Mouse (Mus musculus): Measurements from ENCODE around the gene Gdpd3. TPM values are rescaled to one million over a fixed set of nuclear protein-coding genes. Genes with fewer than 3 reads are reported as not detected.
"Not testable (repeated sequence)": the region's sequence is repeated elsewhere in the genome, so short reads cannot be mapped to it uniquely, and the experiment has no call there.

The Gdpd3 gene
- polyA plus RNA-seq, 1 experiment from 2014 or later = 1.2 TPM

GRCm38 (mm10) chr7:126779101-126779500 is 13.0 kb downstream of the Gdpd3 start:
- Histone ChIP-seq H3K4me1 (ENCODE audit: control insufficient read depth, insufficient read depth, low read length) (peaks cover 32% of the 10 kb centered on the region), H3K36me3 (ENCODE audit: control insufficient read depth, insufficient read depth, low read length) (peaks cover 27% of the 10 kb centered on the region; the same call in 1 of the 2 replicates)
- not testable (repeated sequence) for DNase-seq (ENCODE audit: low spot score); H3K27ac ChIP-seq (ENCODE audit: low read depth, low read length); H3K9me3 ChIP-seq (replicated peaks; ENCODE audit: control insufficient read depth, low read length); H3K27me3 ChIP-seq (replicated peaks; ENCODE audit: control insufficient read depth, insufficient read depth, low read length); H3K4me3 ChIP-seq (ENCODE audit: low read depth, low read length); ATAC-seq; H3K4me2 ChIP-seq (ENCODE audit: low read length); H3K9ac ChIP-seq (ENCODE audit: low read length)
- 91% methylated on average over 7 of the region's 7 CpGs for WGBS

GRCm38 (mm10) chr7:126779983-126780970 is 14.1 kb downstream of the Gdpd3 start:
- Histone ChIP-seq H3K27me3 (replicated peaks; ENCODE audit: control insufficient read depth, insufficient read depth, low read length) (no peaks in the 10 kb centered on the region), H3K27ac (ENCODE audit: low read depth, low read length) (peak overlapping the region; percentile 75), H3K4me1 (ENCODE audit: control insufficient read depth, insufficient read depth, low read length) (peaks cover 32% of the 10 kb centered on the region), H3K4me3 (ENCODE audit: low read depth, low read length) (peak overlapping the region; percentile 40), H3K9ac (ENCODE audit: low read length) (peak overlapping the region; percentile 66), H3K36me3 (ENCODE audit: control insufficient read depth, insufficient read depth, low read length) (peaks cover 34% of the 10 kb centered on the region), H3K9me3 (replicated peaks; ENCODE audit: control insufficient read depth, low read length) (no peaks in the 10 kb centered on the region), H3K4me2 (ENCODE audit: low read length) (peak overlapping the region; percentile 88)
- ATAC-seq = peak; percentile 79
- 0% methylated on average over 21 of the region's 21 CpGs for WGBS
- peak; percentile 97 for DNase-seq (ENCODE audit: low spot score)

- peak within 1 kb of the TSS; percentile 66 for H3K9ac ChIP-seq (ENCODE audit: low read length)
- H3K4me2 ChIP-seq (ENCODE audit: low read length) = peak within 1 kb of the TSS; percentile 88
- peaks cover 30% of the 10 kb centered on the region for H3K4me1 ChIP-seq (ENCODE audit: control insufficient read depth, insufficient read depth, low read length)
- no peaks in the 10 kb centered on the region for H3K27me3 ChIP-seq (replicated peaks; ENCODE audit: control insufficient read depth, insufficient read depth, low read length)
- H3K4me3 ChIP-seq (ENCODE audit: low read depth, low read length) = peak within 1 kb of the TSS; percentile 40
- no peaks in the 10 kb centered on the region for H3K9me3 ChIP-seq (replicated peaks; ENCODE audit: control insufficient read depth, low read length)
- H3K36me3 ChIP-seq (ENCODE audit: control insufficient read depth, insufficient read depth, low read length) = peaks cover 36% of the 10 kb centered on the region
- ATAC-seq (no peak), DNase-seq (ENCODE audit: low spot score) (no peak)
- H3K27ac ChIP-seq (ENCODE audit: low read depth, low read length) = peak within 1 kb of the TSS; percentile 75
- WGBS = 7% methylated on average over 22 of the region's 22 CpGs
Measured at GRCm38 (mm10) chr7:126780971-126781635, 15.0 kb downstream of the Gdpd3 start, which contains the start of gene Tbx6. Tbx6 (plus strand) TSS chr7:126781483.

- WGBS = 45% methylated on average over 11 of the region's 11 CpGs
- H3K27ac ChIP-seq (ENCODE audit: low read depth, low read length) = no peak overlapping the region
Measured at GRCm38 (mm10) chr7:126781661-126782370, 15.7 kb downstream of the Gdpd3 start.

GRCm38 (mm10) chr7:126782693-126783092 is 16.6 kb downstream of the Gdpd3 start:
- ATAC-seq (no peak), DNase-seq (ENCODE audit: low spot score) (no peak)
- peaks cover 52% of the 10 kb centered on the region for H3K36me3 ChIP-seq (ENCODE audit: control insufficient read depth, insufficient read depth, low read length)
- no peak overlapping the region for H3K4me3 ChIP-seq (ENCODE audit: low read depth, low read length)
- no peaks in the 10 kb centered on the region for H3K9me3 ChIP-seq (replicated peaks; ENCODE audit: control insufficient read depth, low read length)
- no peaks in the 10 kb centered on the region for H3K27me3 ChIP-seq (replicated peaks; ENCODE audit: control insufficient read depth, insufficient read depth, low read length)
- no peak overlapping the region for H3K4me2 ChIP-seq (ENCODE audit: low read length)
- no peak overlapping the region for H3K27ac ChIP-seq (ENCODE audit: low read depth, low read length)
- H3K4me1 ChIP-seq (ENCODE audit: control insufficient read depth, insufficient read depth, low read length) = peaks cover 21% of the 10 kb centered on the region
- 87% methylated on average over 13 of the region's 13 CpGs for WGBS
- no peak overlapping the region for H3K9ac ChIP-seq (ENCODE audit: low read length)

More at GRCm38 (mm10) chr7:126781661-126782370, 15.7 kb downstream of the Gdpd3 start:
- Histone ChIP-seq H3K4me3 (ENCODE audit: low read depth, low read length) (peak overlapping the region; percentile 40; the same call in 1 of the 2 replicates), H3K4me1 (ENCODE audit: control insufficient read depth, insufficient read depth, low read length) (peaks cover 26% of the 10 kb centered on the region), H3K36me3 (ENCODE audit: control insufficient read depth, insufficient read depth, low read length) (peaks cover 44% of the 10 kb centered on the region), H3K9ac (ENCODE audit: low read length) (peak overlapping the region; percentile 66), H3K4me2 (ENCODE audit: low read length) (no peak overlapping the region), H3K9me3 (replicated peaks; ENCODE audit: control insufficient read depth, low read length) (no peaks in the 10 kb centered on the region), H3K27me3 (replicated peaks; ENCODE audit: control insufficient read depth, insufficient read depth, low read length) (no peaks in the 10 kb centered on the region)
- no peak for DNase-seq (ENCODE audit: low spot score)
- no peak for ATAC-seq

GRCm38 (mm10) chr7:126784469-126784868 is 18.3 kb downstream of the Gdpd3 start:
- 94% methylated on average over 7 of the region's 7 CpGs for WGBS
- no peak overlapping the region for H3K9ac ChIP-seq (ENCODE audit: low read length)
- peaks cover 14% of the 10 kb centered on the region; the same call in 1 of the 2 replicates for H3K4me1 ChIP-seq (ENCODE audit: control insufficient read depth, insufficient read depth, low read length)
- no peak overlapping the region for H3K4me2 ChIP-seq (ENCODE audit: low read length)
- no peak for DNase-seq (ENCODE audit: low spot score)
- H3K27me3 ChIP-seq (replicated peaks; ENCODE audit: control insufficient read depth, insufficient read depth, low read length) = no peaks in the 10 kb centered on the region
- H3K36me3 ChIP-seq (ENCODE audit: control insufficient read depth, insufficient read depth, low read length) = peaks cover 61% of the 10 kb centered on the region
- ATAC-seq = no peak
- no peaks in the 10 kb centered on the region for H3K9me3 ChIP-seq (replicated peaks; ENCODE audit: control insufficient read depth, low read length)
- H3K27ac ChIP-seq (ENCODE audit: low read depth, low read length) = no peak overlapping the region
- no peak overlapping the region for H3K4me3 ChIP-seq (ENCODE audit: low read depth, low read length)

GRCm38 (mm10) chr7:126785056-126785455 is 18.9 kb downstream of the Gdpd3 start:
- WGBS = 96% methylated on average over 4 of the region's 4 CpGs
- Histone ChIP-seq H3K27ac (ENCODE audit: low read depth, low read length) (no peak overlapping the region), H3K4me2 (ENCODE audit: low read length) (no peak overlapping the region), H3K9ac (ENCODE audit: low read length) (no peak overlapping the region), H3K4me1 (ENCODE audit: control insufficient read depth, insufficient read depth, low read length) (peaks cover 11% of the 10 kb centered on the region; the same call in 1 of the 2 replicates), H3K27me3 (replicated peaks; ENCODE audit: control insufficient read depth, insufficient read depth, low read length) (no peaks in the 10 kb centered on the region), H3K36me3 (ENCODE audit: control insufficient read depth, insufficient read depth, low read length) (peaks cover 67% of the 10 kb centered on the region), H3K9me3 (replicated peaks; ENCODE audit: control insufficient read depth, low read length) (no peaks in the 10 kb centered on the region), H3K4me3 (ENCODE audit: low read depth, low read length) (no peak overlapping the region)
- DNase-seq (ENCODE audit: low spot score) = no peak
- ATAC-seq = no peak

- peaks cover 10% of the 10 kb centered on the region; the same call in 1 of the 2 replicates for H3K4me1 ChIP-seq (ENCODE audit: control insufficient read depth, insufficient read depth, low read length)
- peaks cover 67% of the 10 kb centered on the region for H3K36me3 ChIP-seq (ENCODE audit: control insufficient read depth, insufficient read depth, low read length)
- DNase-seq (ENCODE audit: low spot score) (no peak), ATAC-seq (no peak)
- no peaks in the 10 kb centered on the region for H3K9me3 ChIP-seq (replicated peaks; ENCODE audit: control insufficient read depth, low read length)
- H3K27ac ChIP-seq (ENCODE audit: low read depth, low read length) = no peak overlapping the region
- 89% methylated on average over 14 of the region's 14 CpGs for WGBS
- no peak overlapping the region for H3K9ac ChIP-seq (ENCODE audit: low read length)
- no peaks in the 10 kb centered on the region for H3K27me3 ChIP-seq (replicated peaks; ENCODE audit: control insufficient read depth, insufficient read depth, low read length)
- no peak overlapping the region for H3K4me2 ChIP-seq (ENCODE audit: low read length)
- H3K4me3 ChIP-seq (ENCODE audit: low read depth, low read length) = no peak overlapping the region
Measured at GRCm38 (mm10) chr7:126786142-126786541, 20.0 kb downstream of the Gdpd3 start.

Measured in forebrain, embryonic 14.5 days (tissue).